Mouse (Mus musculus): Measurements from ENCODE around the gene Uqcrq. TPM values are rescaled to one million over a fixed set of nuclear protein-coding genes. Genes with fewer than 3 reads are reported as not detected.

Gene Uqcrq
- total and polyA plus RNA-seq, 3 experiments, result 72.4 to 1,130 TPM; not detected in 1

GRCm38 (mm10) chr11:53475620-53476019 is 45.0 kb upstream of the Uqcrq start:
- Histone ChIP-seq H3K36me3 (ENCODE audit: control insufficient read depth in 1 of 2, insufficient read depth in 2 of 2, low read length in 2 of 2) (peaks cover 0 to 10% of the 10 kb centered on the region in 2 experiments; a peak in 2 of 4 replicates), H3K27me3 (ENCODE audit: control insufficient read depth in 1 of 2, insufficient read depth in 2 of 2, low read length in 2 of 2) (peaks cover 4 to 5% of the 10 kb centered on the region in 2 experiments), H3K4me1 (ENCODE audit: control insufficient read depth in 1 of 2, insufficient read depth in 2 of 2, low read length in 2 of 2) (peaks cover 4 to 8% of the 10 kb centered on the region in 2 experiments), H3K4me3 (ENCODE audit: control insufficient read depth in 1 of 2, insufficient read depth in 1 of 2, low read depth in 2 of 2, low read length in 2 of 2) (no peak overlapping the region), H3K9me3 (replicated peaks; ENCODE audit: insufficient read depth, low read length) (no peaks in the 10 kb centered on the region), H3K9ac (ENCODE audit: control insufficient read depth, low read depth, low read length, poor library complexity, severe bottlenecking) (no peak overlapping the region), H3K79me2 (ENCODE audit: control insufficient read depth, insufficient read depth, low read length, poor library complexity) (no peaks in the 10 kb centered on the region), H3K27ac (ENCODE audit: control insufficient read depth, low read depth, low read length) (no peak overlapping the region)
- TF ChIP-seq ZNF384 (IDR thresholded peaks at IDR 0.05; ENCODE audit: low read depth, low read length), result no peak
- no peak for TF ChIP-seq TAL1 (IDR thresholded peaks at IDR 0.05; ENCODE audit: low read length)
- TF ChIP-seq UBTF (IDR thresholded peaks at IDR 0.05; ENCODE audit: borderline replicate concordance, insufficient read depth, low read depth, low read length), result no peak
- no peak for TF ChIP-seq RCOR1 (IDR thresholded peaks at IDR 0.05; ENCODE audit: low read depth, low read length)
- DNase-seq (ENCODE audit: low read depth, low spot score), result no peak

- H3K9ac ChIP-seq (ENCODE audit: control insufficient read depth, low read depth, low read length, poor library complexity, severe bottlenecking), result no peak overlapping the region
- no peaks in the 10 kb centered on the region for H3K79me2 ChIP-seq (ENCODE audit: control insufficient read depth, insufficient read depth, low read length, poor library complexity)
- H3K27me3 ChIP-seq (ENCODE audit: control insufficient read depth in 1 of 2, insufficient read depth in 2 of 2, low read length in 2 of 2), result peaks cover 4 to 5% of the 10 kb centered on the region in 2 experiments
- H3K4me1 ChIP-seq (ENCODE audit: control insufficient read depth in 1 of 2, insufficient read depth in 2 of 2, low read length in 2 of 2), result peaks cover 2 to 11% of the 10 kb centered on the region in 2 experiments; a peak in 3 of 4 replicates
- DNase-seq (ENCODE audit: low read depth, low spot score), result peak; percentile 48
- TF ChIP-seq NRF1 (IDR thresholded peaks at IDR 0.05; ENCODE audit: insufficient read depth, low read depth, low read length, poor library complexity, severe bottlenecking) (no peak), RAD21 (IDR thresholded peaks at IDR 0.05; ENCODE audit: low read depth, low read length) (peak; percentile 63), ELF1 (IDR thresholded peaks at IDR 0.05; ENCODE audit: low read depth, low read length) (no peak), MYC (IDR thresholded peaks at IDR 0.05; ENCODE audit: low read depth, low read length) (no peak), NELFE (IDR thresholded peaks at IDR 0.05; ENCODE audit: low read depth, low read length) (no peak), GATA1 (IDR thresholded peaks at IDR 0.05; ENCODE audit: low read depth, low read length) (no peak), CTCF (IDR thresholded peaks at IDR 0.05 in 2 of 3, conservative IDR thresholded peaks at IDR 0.05 in 1 of 3; ENCODE audit: control insufficient read depth in 1 of 3, insufficient read depth in 1 of 3, low read depth in 2 of 3, low read length in 3 of 3, poor library complexity in 1 of 3, severe bottlenecking in 1 of 3) (peak; percentile 42 to 65 (median 52)), ZC3H11A (IDR thresholded peaks at IDR 0.05; ENCODE audit: low read depth, low read length) (peak; percentile 71), MAX (IDR thresholded peaks at IDR 0.05; ENCODE audit: low read length) (no peak), SMC3 (IDR thresholded peaks at IDR 0.05; ENCODE audit: low read depth, low read length) (peak; percentile 66)
- no peak overlapping the region for H3K4me3 ChIP-seq (ENCODE audit: control insufficient read depth in 1 of 2, insufficient read depth in 1 of 2, low read depth in 2 of 2, low read length in 2 of 2)
- no peak overlapping the region for H3K27ac ChIP-seq (ENCODE audit: control insufficient read depth, low read depth, low read length)
- H3K36me3 ChIP-seq (ENCODE audit: control insufficient read depth in 1 of 2, insufficient read depth in 2 of 2, low read length in 2 of 2), result peaks cover 0 to 8% of the 10 kb centered on the region in 2 experiments; a peak in 1 of 4 replicates
- H3K9me3 ChIP-seq (replicated peaks; ENCODE audit: insufficient read depth, low read length), result no peaks in the 10 kb centered on the region
Observed at GRCm38 (mm10) chr11:53472709-53473108, 42.1 kb upstream of the Uqcrq start.

Data from MEL (cell line).